Mouse (Mus musculus): Measurements from ENCODE around the gene Mgat4d. TPM values are rescaled to one million over a fixed set of nuclear protein-coding genes. Genes with fewer than 3 reads are reported as not detected.

Gene Mgat4d
- polyA plus RNA-seq, 1 experiment from 2014 or later = not detected

GRCm38 (mm10) chr8:83390006-83390701 is 41.9 kb downstream of the Mgat4d start:
- Histone ChIP-seq H3K9ac (peak overlapping the region; percentile 28), H3K27me3 (peaks cover 46% of the 10 kb centered on the region), H3K27ac (no peak overlapping the region), H3K4me2 (peak overlapping the region; percentile 66), H3K9me3 (replicated peaks) (no peaks in the 10 kb centered on the region), H3K4me3 (replicated peaks) (peak overlapping the region; percentile 53), H3K4me1 (replicated peaks) (peaks cover 13% of the 10 kb centered on the region), H3K36me3 (no peaks in the 10 kb centered on the region)
- 16% methylated on average over 14 of the region's 14 CpGs for WGBS (ENCODE audit: insufficient replicate concordance)
- 0 out of 2 replicates have a peak, but pooled peaks have one; percentile 26 for ATAC-seq (ENCODE audit: low read depth)
- DNase-seq = no peak

GRCm38 (mm10) chr8:83392521-83392920 is 44.2 kb downstream of the Mgat4d start:
- Histone ChIP-seq H3K4me1 (replicated peaks) (peaks cover 13% of the 10 kb centered on the region), H3K4me3 (replicated peaks) (no peak overlapping the region), H3K27me3 (peaks cover 38% of the 10 kb centered on the region), H3K4me2 (no peak overlapping the region), H3K9ac (no peak overlapping the region), H3K27ac (no peak overlapping the region), H3K36me3 (no peaks in the 10 kb centered on the region), H3K9me3 (replicated peaks) (no peaks in the 10 kb centered on the region)
- no peak for ATAC-seq (ENCODE audit: low read depth)
- no peak for DNase-seq
- 38% methylated on average over 1 of the region's 1 CpGs for WGBS (ENCODE audit: insufficient replicate concordance)

GRCm38 (mm10) chr8:83394325-83394724 is 46.1 kb downstream of the Mgat4d start:
- Histone ChIP-seq H3K9me3 (replicated peaks) (no peaks in the 10 kb centered on the region), H3K4me3 (replicated peaks) (no peak overlapping the region), H3K4me1 (replicated peaks) (peaks cover 12% of the 10 kb centered on the region), H3K4me2 (no peak overlapping the region), H3K36me3 (no peaks in the 10 kb centered on the region), H3K27me3 (peaks cover 20% of the 10 kb centered on the region), H3K27ac (no peak overlapping the region), H3K9ac (no peak overlapping the region)
- DNase-seq = no peak
- WGBS (ENCODE audit: insufficient replicate concordance) = 70% methylated on average over 5 of the region's 5 CpGs
- ATAC-seq (ENCODE audit: low read depth) = no peak

- 74% methylated on average over 6 of the region's 6 CpGs for WGBS (ENCODE audit: insufficient replicate concordance)
- Histone ChIP-seq H3K4me2 (no peak overlapping the region), H3K27me3 (no peaks in the 10 kb centered on the region), H3K27ac (no peak overlapping the region), H3K4me3 (replicated peaks) (no peak overlapping the region), H3K36me3 (no peaks in the 10 kb centered on the region), H3K4me1 (replicated peaks) (no peaks in the 10 kb centered on the region), H3K9me3 (replicated peaks) (no peaks in the 10 kb centered on the region), H3K9ac (no peak overlapping the region)
- no peak for ATAC-seq (ENCODE audit: low read depth)
- DNase-seq = no peak
Measured at GRCm38 (mm10) chr8:83396680-83397079, 48.4 kb downstream of the Mgat4d start.

DNA sequence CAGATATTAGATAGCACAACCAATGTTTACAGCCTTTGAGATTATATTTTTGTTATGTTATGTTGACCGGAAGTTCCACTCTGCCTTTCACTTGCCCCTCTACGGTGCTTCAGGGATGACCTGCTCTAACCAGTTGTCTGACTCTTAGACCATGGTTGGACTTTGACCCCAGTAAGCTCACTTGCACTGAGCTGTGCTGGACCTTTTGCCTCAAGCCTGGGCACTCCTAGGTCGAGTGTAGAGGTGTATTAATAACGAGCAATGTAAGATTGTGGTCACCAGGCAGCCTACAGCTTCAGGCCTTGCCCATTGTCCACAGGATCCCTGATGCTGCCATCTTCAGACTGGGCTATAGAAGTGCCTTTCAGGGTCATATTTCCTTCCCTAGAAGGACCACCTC is 49.5 kb downstream of the Mgat4d start:
- DNase-seq (no peak), ATAC-seq (ENCODE audit: low read depth) (no peak)
- H3K27ac ChIP-seq = no peak overlapping the region
- no peak overlapping the region for H3K4me3 ChIP-seq (replicated peaks)
- no peaks in the 10 kb centered on the region for H3K9me3 ChIP-seq (replicated peaks)
- H3K36me3 ChIP-seq = no peaks in the 10 kb centered on the region
- H3K27me3 ChIP-seq = no peaks in the 10 kb centered on the region
- WGBS (ENCODE audit: insufficient replicate concordance) = 54% methylated on average over 4 of the region's 4 CpGs
- H3K4me2 ChIP-seq = no peak overlapping the region
- no peaks in the 10 kb centered on the region for H3K4me1 ChIP-seq (replicated peaks)
- no peak overlapping the region for H3K9ac ChIP-seq

GRCm38 (mm10) chr8:83405548-83405947 is 57.3 kb downstream of the Mgat4d start:
- Histone ChIP-seq H3K36me3 (no peaks in the 10 kb centered on the region), H3K9me3 (replicated peaks) (no peaks in the 10 kb centered on the region), H3K4me2 (peak overlapping the region; percentile 20), H3K4me3 (replicated peaks) (no peak overlapping the region), H3K4me1 (replicated peaks) (peaks cover 21% of the 10 kb centered on the region), H3K27me3 (peaks cover 10% of the 10 kb centered on the region; the same call in 1 of the 2 replicates), H3K27ac (no peak overlapping the region), H3K9ac (no peak overlapping the region)
- WGBS (ENCODE audit: insufficient replicate concordance) = 18% methylated on average over 10 of the region's 10 CpGs
- DNase-seq (peak; percentile 12), ATAC-seq (ENCODE audit: low read depth) (peak; percentile 86)

GRCm38 (mm10) chr8:83406836-83407235 is 58.6 kb downstream of the Mgat4d start:
- H3K9ac ChIP-seq = no peak overlapping the region
- peaks cover 10% of the 10 kb centered on the region; the same call in 1 of the 2 replicates for H3K27me3 ChIP-seq
- peak; percentile 22 for DNase-seq
- H3K9me3 ChIP-seq (replicated peaks) = no peaks in the 10 kb centered on the region
- no peak overlapping the region for H3K4me2 ChIP-seq
- H3K36me3 ChIP-seq = no peaks in the 10 kb centered on the region
- 34% methylated on average over 6 of the region's 6 CpGs for WGBS (ENCODE audit: insufficient replicate concordance)
- no peak overlapping the region for H3K27ac ChIP-seq
- no peak overlapping the region for H3K4me3 ChIP-seq (replicated peaks)
- ATAC-seq (ENCODE audit: low read depth) = no peak
- H3K4me1 ChIP-seq (replicated peaks) = peaks cover 21% of the 10 kb centered on the region

DNA sequence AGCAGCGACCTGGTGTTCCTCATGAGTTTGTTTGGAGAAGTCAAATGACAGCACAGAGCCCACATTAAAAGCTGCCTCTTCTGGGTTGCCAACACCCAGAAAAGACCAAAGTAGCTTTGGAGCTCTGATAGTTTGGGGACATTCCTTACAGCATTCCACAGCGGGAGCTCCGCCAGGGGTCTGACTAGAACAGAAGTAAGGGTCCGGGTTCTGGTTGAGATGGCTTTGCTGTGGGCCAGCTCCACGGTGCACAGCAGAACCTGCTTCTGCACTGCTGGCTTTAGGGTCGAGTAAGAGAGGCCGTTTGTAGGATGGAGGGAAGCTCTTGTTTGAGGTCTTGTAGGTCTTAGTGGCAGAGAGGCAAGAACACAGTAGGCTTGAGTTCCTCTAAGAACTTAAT is 60.2 kb downstream of the Mgat4d start:
- H3K4me1 ChIP-seq (replicated peaks) = peaks cover 21% of the 10 kb centered on the region
- ATAC-seq (ENCODE audit: low read depth) (no peak), DNase-seq (no peak)
- 66% methylated on average over 7 of the region's 7 CpGs for WGBS (ENCODE audit: insufficient replicate concordance)
- no peaks in the 10 kb centered on the region for H3K9me3 ChIP-seq (replicated peaks)
- no peak overlapping the region for H3K27ac ChIP-seq
- no peak overlapping the region for H3K4me3 ChIP-seq (replicated peaks)
- peaks cover 10% of the 10 kb centered on the region; the same call in 1 of the 2 replicates for H3K27me3 ChIP-seq
- H3K9ac ChIP-seq = no peak overlapping the region
- no peak overlapping the region for H3K4me2 ChIP-seq
- H3K36me3 ChIP-seq = no peaks in the 10 kb centered on the region

- Histone ChIP-seq H3K27ac (no peak overlapping the region), H3K4me2 (no peak overlapping the region), H3K27me3 (no peaks in the 10 kb centered on the region), H3K36me3 (no peaks in the 10 kb centered on the region), H3K9ac (no peak overlapping the region), H3K4me3 (replicated peaks) (no peak overlapping the region), H3K9me3 (replicated peaks) (no peaks in the 10 kb centered on the region), H3K4me1 (replicated peaks) (peaks cover 21% of the 10 kb centered on the region)
- DNase-seq = no peak
- no peak for ATAC-seq (ENCODE audit: low read depth)
- WGBS (ENCODE audit: insufficient replicate concordance) = 93% methylated on average over 15 of the region's 15 CpGs
Measured at GRCm38 (mm10) chr8:83416878-83417277, 68.6 kb downstream of the Mgat4d start.

DNA sequence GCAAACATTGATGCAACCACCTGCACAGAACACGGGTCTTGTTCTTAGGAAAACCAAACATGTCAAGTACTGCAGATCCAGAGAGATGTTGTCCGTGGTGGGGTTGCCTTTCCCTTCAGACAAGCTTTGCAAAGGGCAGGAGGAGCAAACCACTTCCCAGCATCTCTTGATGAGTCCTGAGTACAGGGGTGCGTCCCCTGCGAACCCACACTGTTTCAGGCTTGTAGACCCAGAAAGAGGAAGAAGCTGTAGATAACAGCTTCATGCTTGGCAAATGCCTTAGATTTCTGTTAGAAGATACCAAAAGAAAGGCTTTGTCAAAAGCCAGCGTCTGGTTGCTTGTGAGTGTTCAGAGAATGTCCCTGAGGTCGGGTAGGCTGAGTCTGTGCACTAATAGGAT is 69.7 kb downstream of the Mgat4d start:
- no peak overlapping the region for H3K4me3 ChIP-seq (replicated peaks)
- peaks cover 30% of the 10 kb centered on the region for H3K4me1 ChIP-seq (replicated peaks)
- DNase-seq (no peak), ATAC-seq (ENCODE audit: low read depth) (no peak)
- H3K9ac ChIP-seq = no peak overlapping the region
- H3K9me3 ChIP-seq (replicated peaks) = no peaks in the 10 kb centered on the region
- H3K27me3 ChIP-seq = no peaks in the 10 kb centered on the region
- H3K27ac ChIP-seq = no peak overlapping the region; the same call in 1 of the 2 replicates
- H3K4me2 ChIP-seq = no peak overlapping the region
- no peaks in the 10 kb centered on the region for H3K36me3 ChIP-seq
- 34% methylated on average over 6 of the region's 6 CpGs for WGBS (ENCODE audit: insufficient replicate concordance)

DNA sequence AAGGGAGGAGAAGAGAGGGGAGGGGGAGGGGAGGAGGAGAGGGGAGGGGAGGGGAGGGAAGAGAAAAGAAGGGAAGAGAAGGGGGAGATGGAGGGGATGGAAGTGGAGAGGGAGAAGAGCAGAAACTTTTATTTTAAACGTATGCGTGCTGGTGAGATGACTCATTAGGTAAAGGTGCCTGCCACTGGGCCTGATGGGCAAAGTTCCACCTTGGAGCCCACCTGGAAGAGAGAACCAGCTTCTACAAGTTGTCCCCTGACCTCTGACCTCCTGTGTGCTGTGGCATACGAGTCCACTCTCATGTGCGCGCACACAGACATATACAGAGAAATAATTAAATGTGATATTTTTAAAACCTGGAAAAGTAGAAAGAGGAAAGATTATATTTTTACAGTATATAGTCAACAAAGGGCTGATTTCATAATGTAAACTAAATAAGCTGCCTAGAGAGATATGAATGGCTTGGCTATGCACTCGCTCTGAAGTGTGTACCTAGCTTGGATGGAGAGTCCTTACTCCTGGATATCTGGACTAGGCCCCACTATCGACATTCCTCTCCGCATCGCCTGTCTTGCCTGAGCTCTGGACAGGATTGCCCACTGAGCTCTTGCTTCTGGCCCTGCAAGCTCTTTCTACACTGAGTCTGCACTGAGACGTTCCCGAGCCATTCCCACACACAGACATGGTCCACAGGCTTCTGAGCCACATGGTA is 70.7 kb downstream of the Mgat4d start:
- H3K4me2 ChIP-seq = no peak overlapping the region
- no peaks in the 10 kb centered on the region for H3K36me3 ChIP-seq
- H3K9me3 ChIP-seq (replicated peaks) = no peaks in the 10 kb centered on the region
- H3K9ac ChIP-seq = no peak overlapping the region
- WGBS (ENCODE audit: insufficient replicate concordance) = 91% methylated on average over 11 of the region's 11 CpGs
- DNase-seq (no peak), ATAC-seq (ENCODE audit: low read depth) (no peak)
- H3K4me1 ChIP-seq (replicated peaks) = peaks cover 40% of the 10 kb centered on the region
- no peaks in the 10 kb centered on the region for H3K27me3 ChIP-seq
- no peak overlapping the region for H3K27ac ChIP-seq
- H3K4me3 ChIP-seq (replicated peaks) = no peak overlapping the region
